Mouse (Mus musculus) heart, embryonic 15.5 days (tissue): ENCODE results near the gene Bloc1s5. TPM values are rescaled to one million over a fixed set of nuclear protein-coding genes. Genes with fewer than 3 reads are reported as not detected.
"Not testable (repeated sequence)": the region's sequence is repeated elsewhere in the genome, so short reads cannot be mapped to it uniquely, and the experiment has no call there.

Source experiments
- ATAC-seq: fragments of 200-750 bp; cut with Nextera tagmentation; replicated peaks from 2 replicates; pipeline ENCODE4 v1.8.0; 2017; ENCODE audit warnings: low read depth, moderate TSS enrichment; ENCODE audit not compliant: insufficient number of reproducible peaks, insufficient read depth, low FRiP score
- H3K27ac ChIP-seq: fragments of 300-500 bp; sonication (generic); 2 replicates; pipeline ENCODE4 v1.5.1; 2015; ENCODE audit warnings: mild to moderate bottlenecking, inconsistent platforms
- H3K27me3 ChIP-seq: fragments of 300-500 bp; sonication (generic); 2 replicates; pipeline ENCODE4 v1.6.1; 2015; ENCODE audit warnings: inconsistent platforms
- H3K36me3 ChIP-seq: fragments of 300-500 bp; sonication (generic); 2 replicates; pipeline ENCODE4 v1.6.1; 2015; ENCODE audit warnings: mild to moderate bottlenecking, inconsistent platforms
- H3K4me1 ChIP-seq: fragments of 300-500 bp; sonication (generic); replicated peaks from 2 replicates; pipeline ENCODE4 v1.6.1; 2015; ENCODE audit warnings: inconsistent platforms
- H3K4me2 ChIP-seq: fragments of 300-500 bp; sonication (generic); 2 replicates; pipeline ENCODE4 v1.6.1; 2015; ENCODE audit warnings: inconsistent platforms, mild to moderate bottlenecking, moderate library complexity
- H3K4me3 ChIP-seq: fragments of 300-500 bp; sonication (generic); 2 replicates; pipeline ENCODE4 v1.5.1; 2015; ENCODE audit warnings: mild to moderate bottlenecking, inconsistent platforms
- H3K9ac ChIP-seq: fragments of 300-500 bp; sonication (generic); 2 replicates; pipeline ENCODE4 v1.6.1; 2015; ENCODE audit warnings: mild to moderate bottlenecking, inconsistent platforms
- H3K9me3 ChIP-seq: fragments of 300-500 bp; sonication (generic); replicated peaks from 2 replicates; pipeline ENCODE4 v1.6.1; 2016; ENCODE audit warnings: inconsistent platforms
- WGBS: fragments of 180-500 bp; shearing (Covaris S2); methylation state at CpG from one replicate; pipeline ENCODE4 v1.1.7; 2015; ENCODE audit warnings: mixed read lengths; 5-methylcytosine and 5-hydroxymethylcytosine counted together
- polyA plus RNA-seq: library from polyadenylated mRNA; unstranded; fragments of >200 nt; fragmentation: Nextera tagmentation; extraction: Ambion mirVana; gene quantifications from 2 replicates; pipeline ENCODE4 v1.2.1, GENCODE M21; 2015

Bloc1s5 gene
- polyA plus RNA-seq, 1 experiment from 2014 or later, result 17.3 TPM

GRCm38 (mm10) chr13:38641414-38641813 is 6.5 kb upstream of the Bloc1s5 start:
- WGBS, result 83% methylated on average over 5 of the region's 5 CpGs
- no peak overlapping the region for H3K4me2 ChIP-seq
- H3K27me3 ChIP-seq, result no peaks in the 10 kb centered on the region
- no peak overlapping the region for H3K27ac ChIP-seq
- H3K9ac ChIP-seq, result no peak overlapping the region
- no peak for ATAC-seq
- no peaks in the 10 kb centered on the region for H3K4me1 ChIP-seq
- H3K9me3 ChIP-seq, result no peaks in the 10 kb centered on the region
- H3K36me3 ChIP-seq, result peaks cover 26% of the 10 kb centered on the region
- no peak overlapping the region for H3K4me3 ChIP-seq

- H3K4me2 ChIP-seq, result no peak overlapping the region
- H3K27ac ChIP-seq, result no peak overlapping the region
- no peaks in the 10 kb centered on the region for H3K4me1 ChIP-seq
- no peak overlapping the region for H3K9ac ChIP-seq
- no peak for ATAC-seq
- H3K4me3 ChIP-seq, result no peak overlapping the region
- H3K36me3 ChIP-seq, result peaks cover 23% of the 10 kb centered on the region
- no peaks in the 10 kb centered on the region for H3K27me3 ChIP-seq
- no peaks in the 10 kb centered on the region for H3K9me3 ChIP-seq
- WGBS, result 87% methylated on average over 5 of the region's 5 CpGs
These were observed 6.1 kb upstream of the Bloc1s5 start for GRCm38 (mm10) chr13:38640961-38641360.

- no peak overlapping the region for H3K4me2 ChIP-seq
- no peak overlapping the region for H3K9ac ChIP-seq
- no peak overlapping the region for H3K27ac ChIP-seq
- no peaks in the 10 kb centered on the region for H3K27me3 ChIP-seq
- H3K36me3 ChIP-seq, result peaks cover 4% of the 10 kb centered on the region
- no peak for ATAC-seq
- WGBS, result 67% methylated on average over 11 of the region's 11 CpGs
- peaks cover 9% of the 10 kb centered on the region for H3K4me1 ChIP-seq
- H3K9me3 ChIP-seq, result no peaks in the 10 kb centered on the region
- H3K4me3 ChIP-seq, result no peak overlapping the region
These were observed 3.8 kb upstream of the Bloc1s5 start for GRCm38 (mm10) chr13:38638694-38639093.

GRCm38 (mm10) chr13:38634256-38634799 is 581 bp downstream of the Bloc1s5 start:
- Histone ChIP-seq H3K4me3 (peak overlapping the region; percentile 95), H3K4me2 (peak overlapping the region; percentile 74), H3K36me3 (no peaks in the 10 kb centered on the region), H3K4me1 (peaks cover 10% of the 10 kb centered on the region), H3K27ac (peak overlapping the region; percentile 88), H3K27me3 (no peaks in the 10 kb centered on the region), H3K9ac (peak overlapping the region; percentile 87), H3K9me3 (no peaks in the 10 kb centered on the region)
- under 1% methylated on average over 19 of the region's 19 CpGs for WGBS
- ATAC-seq, result peak; percentile 71

GRCm38 (mm10) chr13:38633287-38634000 is 1.5 kb downstream of the Bloc1s5 start:
- no peaks in the 10 kb centered on the region for H3K9me3 ChIP-seq
- H3K4me1 ChIP-seq, result peaks cover 10% of the 10 kb centered on the region
- H3K27ac ChIP-seq, result no peak overlapping the region
- H3K36me3 ChIP-seq, result peaks cover 7% of the 10 kb centered on the region; the same call in 1 of the 2 replicates
- H3K9ac ChIP-seq, result no peak overlapping the region
- peak overlapping the region; percentile 74; the same call in 1 of the 2 replicates for H3K4me2 ChIP-seq
- ATAC-seq, result no peak
- H3K27me3 ChIP-seq, result no peaks in the 10 kb centered on the region
- WGBS, result 88% methylated on average over 6 of the region's 6 CpGs
- no peak overlapping the region for H3K4me3 ChIP-seq

GRCm38 (mm10) chr13:38632556-38632955 is 2.4 kb downstream of the Bloc1s5 start:
- Histone ChIP-seq H3K9me3 (no peaks in the 10 kb centered on the region), H3K4me1 (peaks cover 10% of the 10 kb centered on the region), H3K27me3 (no peaks in the 10 kb centered on the region), H3K4me3 (no peak overlapping the region), H3K9ac (no peak overlapping the region), H3K27ac (no peak overlapping the region), H3K4me2 (no peak overlapping the region), H3K36me3 (peaks cover 9% of the 10 kb centered on the region; the same call in 1 of the 2 replicates)
- ATAC-seq, result no peak
- WGBS, result 67% methylated on average over 6 of the region's 6 CpGs

- 31% methylated on average over 6 of the region's 6 CpGs for WGBS
- no peaks in the 10 kb centered on the region for H3K9me3 ChIP-seq
- no peak overlapping the region for H3K4me2 ChIP-seq
- no peaks in the 10 kb centered on the region for H3K27me3 ChIP-seq
- H3K4me3 ChIP-seq, result no peak overlapping the region
- H3K27ac ChIP-seq, result no peak overlapping the region
- ATAC-seq, result no peak
- H3K9ac ChIP-seq, result no peak overlapping the region
- H3K36me3 ChIP-seq, result peaks cover 9% of the 10 kb centered on the region; the same call in 1 of the 2 replicates
- H3K4me1 ChIP-seq, result peaks cover 9% of the 10 kb centered on the region
These were observed 8.7 kb downstream of the Bloc1s5 start for GRCm38 (mm10) chr13:38626229-38626525.

GRCm38 (mm10) chr13:38625492-38626228 is 9.2 kb downstream of the Bloc1s5 start:
- H3K4me2 ChIP-seq, result no peak overlapping the region
- H3K9me3 ChIP-seq, result no peaks in the 10 kb centered on the region
- peaks cover 9% of the 10 kb centered on the region; the same call in 1 of the 2 replicates for H3K36me3 ChIP-seq
- ATAC-seq, result 0 out of 2 replicates have a peak, but pooled peaks have one; percentile 35
- WGBS, result 16% methylated on average over 5 of the region's 5 CpGs
- H3K27me3 ChIP-seq, result no peaks in the 10 kb centered on the region
- H3K4me1 ChIP-seq, result peaks cover 9% of the 10 kb centered on the region
- no peak overlapping the region for H3K9ac ChIP-seq
- H3K27ac ChIP-seq, result 0 out of 2 replicates have a peak overlapping the region, but pooled peaks have one; percentile 25
- H3K4me3 ChIP-seq, result no peak overlapping the region

GRCm38 (mm10) chr13:38624292-38624902 is 10.5 kb downstream of the Bloc1s5 start:
- Histone ChIP-seq H3K4me3 (no peak overlapping the region), H3K27me3 (no peaks in the 10 kb centered on the region), H3K27ac (no peak overlapping the region), H3K4me1 (peaks cover 9% of the 10 kb centered on the region), H3K9me3 (no peaks in the 10 kb centered on the region), H3K4me2 (no peak overlapping the region), H3K9ac (no peak overlapping the region), H3K36me3 (peaks cover 9% of the 10 kb centered on the region; the same call in 1 of the 2 replicates)
- ATAC-seq, result no peak
- 72% methylated on average over 8 of the region's 8 CpGs for WGBS

GRCm38 (mm10) chr13:38623296-38623695 is 11.6 kb downstream of the Bloc1s5 start:
- 83% methylated on average over 5 of the region's 5 CpGs for WGBS
- Histone ChIP-seq H3K9ac (no peak overlapping the region), H3K4me3 (no peak overlapping the region), H3K27me3 (no peaks in the 10 kb centered on the region), H3K4me2 (no peak overlapping the region), H3K4me1 (peaks cover 9% of the 10 kb centered on the region), H3K9me3 (no peaks in the 10 kb centered on the region), H3K27ac (no peak overlapping the region), H3K36me3 (0 out of 2 replicates have a peak, but pooled peaks cover under 1% of the 10 kb centered on the region)
- ATAC-seq, result no peak

- not testable (repeated sequence) for H3K9me3 ChIP-seq, ATAC-seq
- WGBS, result 57% methylated on average over 4 of the region's 4 CpGs
These were observed 16.8 kb downstream of the Bloc1s5 start for GRCm38 (mm10) chr13:38618001-38618630.

More at GRCm38 (mm10) chr13:38618001-38618630, 16.8 kb downstream of the Bloc1s5 start:
- not testable (repeated sequence) for H3K4me1 ChIP-seq, H3K9ac ChIP-seq, H3K36me3 ChIP-seq, H3K4me2 ChIP-seq, H3K27ac ChIP-seq, H3K4me3 ChIP-seq, H3K27me3 ChIP-seq
